Mouse (Mus musculus) G1E-ER4 (cell line): ENCODE data around the gene Nptx1. TPM values are rescaled to one million over a fixed set of nuclear protein-coding genes. Genes with fewer than 3 reads are reported as not detected.

Experiments used
- GATA1 ChIP-seq: IDR thresholded peaks from one replicate; pipeline ENCODE4 v1.8.0; 2012; ENCODE audit warnings: low read length, inconsistent platforms
- polyA plus RNA-seq: library from polyadenylated mRNA; stranded (reverse); fragments of >175 nt; gene quantifications from 2 replicates; pipeline ENCODE4 v1.2.3, GENCODE M21; 2012

Gene Nptx1
- polyA plus RNA-seq, 1 experiment, result not detected

DNA sequence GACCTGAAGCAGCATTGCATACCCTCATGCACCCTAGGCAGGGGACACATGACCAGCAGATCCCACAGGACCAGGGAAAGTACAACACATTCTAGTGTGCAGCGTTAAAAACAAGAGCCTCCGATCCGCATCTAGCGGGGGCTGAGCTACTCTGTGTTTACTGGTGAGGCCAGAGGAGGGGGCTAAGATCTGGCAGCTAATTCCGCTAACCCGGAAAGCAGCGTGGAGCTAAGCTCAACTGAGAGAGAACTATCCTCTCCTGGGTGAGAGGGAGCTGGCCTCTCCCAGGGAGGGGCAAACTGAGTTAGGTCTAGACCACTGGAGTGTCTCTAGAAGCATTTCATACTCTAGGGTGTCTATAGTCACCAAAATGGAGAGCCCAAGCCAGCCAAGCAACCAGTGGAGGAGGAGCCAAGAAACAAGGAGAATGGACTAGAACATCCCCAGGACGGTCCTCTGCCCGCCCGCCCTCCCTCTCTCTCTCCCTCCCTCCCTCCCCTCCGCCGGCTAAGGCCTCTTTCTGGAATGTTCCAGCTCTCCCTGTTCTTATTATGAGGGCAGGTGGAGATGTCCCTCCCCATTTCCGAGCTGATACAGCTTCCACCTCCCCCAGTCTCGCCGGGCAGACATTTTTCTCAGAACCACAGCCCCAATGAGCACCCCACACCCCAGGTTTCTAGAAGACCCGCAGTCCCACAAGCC is 3.6 kb downstream of the Nptx1 start:
- TF ChIP-seq GATA1, result no peak

DNA sequence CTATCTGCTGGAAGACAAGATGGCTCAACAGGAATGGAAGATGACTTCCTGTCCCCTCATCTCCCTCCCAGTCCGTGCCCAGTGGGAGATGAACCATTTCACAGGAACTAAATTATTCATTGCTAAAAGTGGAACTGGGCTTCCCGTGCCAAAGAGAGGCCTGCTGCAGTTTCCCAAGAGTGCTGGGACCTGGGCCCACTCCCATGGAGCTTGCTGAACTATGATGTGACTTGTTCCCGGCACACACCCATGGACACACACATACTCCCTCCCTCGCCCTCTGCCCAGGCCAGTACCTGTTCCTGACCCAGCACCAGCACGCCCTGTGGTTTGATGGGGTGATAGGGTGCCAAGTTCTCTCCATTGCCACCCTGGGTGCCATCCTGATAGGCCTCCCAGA is 4.7 kb downstream of the Nptx1 start:
- no peak for TF ChIP-seq GATA1

DNA sequence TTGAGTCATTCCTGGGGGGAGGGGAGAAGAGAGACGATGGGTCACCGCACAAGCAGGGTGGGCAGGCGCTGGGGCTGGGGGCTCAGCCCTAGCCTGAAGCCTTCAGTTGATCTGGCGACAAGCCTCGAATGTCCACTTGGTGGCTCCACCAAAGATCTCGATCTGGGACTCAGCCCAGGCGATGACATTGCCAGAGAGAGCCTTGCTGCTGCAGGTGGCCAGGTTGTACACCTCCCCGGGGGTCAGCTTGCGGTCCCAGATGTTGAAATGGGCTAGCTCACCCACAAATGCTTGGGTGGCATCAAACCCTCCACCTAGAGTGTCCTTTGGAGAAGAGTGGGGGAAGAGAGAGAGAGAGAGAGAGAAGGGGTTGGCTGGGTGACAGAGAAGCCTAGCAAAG is 5.2 kb downstream of the Nptx1 start:
- TF ChIP-seq GATA1, result no peak

DNA sequence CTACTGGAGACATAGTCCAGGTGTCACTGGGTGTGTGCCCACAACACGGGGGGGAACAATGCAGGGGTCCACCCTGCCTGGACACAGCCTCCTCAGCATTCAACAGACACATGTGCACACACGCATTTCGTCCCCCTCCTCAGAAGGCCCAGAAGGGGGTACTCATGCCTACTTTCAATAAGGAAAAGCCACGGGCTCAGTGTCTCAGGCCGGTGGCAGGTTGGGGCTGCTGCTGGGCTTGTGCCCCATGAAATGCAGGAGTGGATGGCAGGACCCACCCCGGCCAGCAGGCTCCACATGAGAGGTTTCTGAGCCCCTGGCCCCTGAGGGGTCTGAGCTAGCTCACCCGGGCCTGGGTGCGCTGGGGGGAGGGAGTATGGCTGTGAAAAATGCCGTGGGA is 6.5 kb downstream of the Nptx1 start:
- no peak for TF ChIP-seq GATA1

DNA sequence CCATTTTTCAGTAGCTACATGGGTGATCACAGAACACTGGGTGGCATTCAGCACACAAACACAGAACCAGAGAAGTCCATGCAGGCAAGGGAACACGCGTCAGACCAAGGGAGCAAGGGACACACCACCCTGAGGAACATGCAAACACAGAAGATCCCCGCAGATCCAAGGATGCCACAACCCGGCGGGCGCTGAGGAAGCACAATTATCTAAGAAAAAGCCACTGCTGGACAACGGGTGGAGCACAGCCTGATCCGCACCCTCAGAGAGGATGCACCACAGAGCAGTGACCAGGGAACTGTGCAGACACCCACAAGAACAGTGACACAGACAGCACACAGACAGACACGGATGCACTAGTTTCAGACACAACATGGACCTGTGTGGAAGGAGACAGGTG is 7.0 kb downstream of the Nptx1 start:
- TF ChIP-seq GATA1, result no peak

DNA sequence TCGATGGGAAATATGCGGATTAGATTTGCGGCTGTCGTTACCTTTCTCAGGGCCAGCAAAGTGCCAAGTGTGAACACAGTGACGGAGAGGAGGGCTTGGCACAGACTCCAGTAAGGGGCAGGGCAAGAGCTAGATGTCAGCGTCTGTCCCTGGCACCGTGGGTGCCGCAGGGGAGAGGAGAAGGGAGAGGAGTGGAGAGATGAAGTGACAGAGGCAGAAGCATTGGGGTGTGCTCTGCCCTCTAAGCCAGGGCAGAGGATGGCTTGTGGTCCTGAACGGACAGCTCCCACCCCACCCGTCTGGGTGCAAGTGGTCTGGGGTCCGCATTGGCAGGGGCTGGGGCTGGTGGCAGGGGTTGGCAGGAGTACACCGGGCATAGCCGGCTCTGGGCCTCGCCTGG is 7.6 kb downstream of the Nptx1 start:
- TF ChIP-seq GATA1, result no peak

DNA sequence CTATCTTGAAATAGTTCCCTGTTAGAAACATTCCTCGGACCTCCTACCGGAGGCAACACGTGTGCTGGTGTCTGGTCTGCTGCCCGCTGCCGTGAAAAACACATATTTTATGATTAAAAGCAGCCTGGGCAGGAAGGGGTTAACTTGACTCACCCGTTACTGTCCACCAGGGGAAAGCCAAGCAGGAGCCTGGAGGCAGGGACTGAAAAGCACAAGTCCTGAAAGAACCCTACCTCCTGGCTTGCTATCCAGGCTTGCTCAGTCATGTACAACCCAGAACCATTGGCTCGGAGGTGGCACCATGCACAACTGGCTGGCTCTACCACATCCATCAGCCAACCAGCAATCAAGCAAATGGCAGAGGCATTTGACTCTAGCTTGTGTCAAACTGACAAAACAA is 13.8 kb downstream of the Nptx1 start:
- TF ChIP-seq GATA1, result no peak

DNA sequence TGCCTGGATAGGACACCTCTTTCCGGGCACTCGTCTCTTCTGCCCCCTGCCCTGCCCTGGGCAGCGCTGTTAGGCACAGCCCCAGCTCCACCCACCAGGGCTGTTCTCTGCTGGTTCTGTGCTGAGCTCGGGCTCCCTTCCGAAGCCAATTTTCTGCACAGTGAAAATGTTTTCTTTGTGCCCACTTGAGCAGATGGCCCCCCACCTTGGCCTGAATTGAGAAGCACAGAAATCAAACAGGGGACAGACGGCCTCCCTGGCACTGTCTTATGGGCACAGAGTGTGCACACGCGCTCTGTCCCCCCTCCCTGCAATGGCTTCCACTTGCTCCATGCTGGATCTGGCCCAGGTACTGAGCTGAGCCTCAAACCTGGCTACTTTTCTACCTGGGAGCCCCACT is 15.1 kb downstream of the Nptx1 start:
- no peak for TF ChIP-seq GATA1

DNA sequence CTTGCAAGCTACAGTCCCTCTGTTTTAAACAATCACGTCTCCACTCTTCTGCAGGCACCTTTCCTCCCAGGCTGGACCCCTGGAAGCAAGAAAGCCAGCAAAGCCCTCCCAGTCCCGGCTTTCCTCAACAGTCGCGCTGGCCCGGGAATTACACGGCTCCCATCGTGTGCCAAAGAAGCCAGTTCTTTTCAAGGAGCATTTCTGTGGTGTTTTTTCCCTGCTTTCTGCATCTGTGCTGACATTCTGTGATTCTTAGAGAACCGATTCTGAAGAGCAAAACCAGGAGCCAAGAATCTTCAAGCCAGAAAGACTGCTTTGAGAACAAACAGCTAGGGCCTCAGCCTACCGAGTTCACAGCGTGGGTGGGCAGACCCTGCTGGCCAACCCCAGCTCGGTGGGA is 18.6 kb downstream of the Nptx1 start:
- TF ChIP-seq GATA1, result no peak

DNA sequence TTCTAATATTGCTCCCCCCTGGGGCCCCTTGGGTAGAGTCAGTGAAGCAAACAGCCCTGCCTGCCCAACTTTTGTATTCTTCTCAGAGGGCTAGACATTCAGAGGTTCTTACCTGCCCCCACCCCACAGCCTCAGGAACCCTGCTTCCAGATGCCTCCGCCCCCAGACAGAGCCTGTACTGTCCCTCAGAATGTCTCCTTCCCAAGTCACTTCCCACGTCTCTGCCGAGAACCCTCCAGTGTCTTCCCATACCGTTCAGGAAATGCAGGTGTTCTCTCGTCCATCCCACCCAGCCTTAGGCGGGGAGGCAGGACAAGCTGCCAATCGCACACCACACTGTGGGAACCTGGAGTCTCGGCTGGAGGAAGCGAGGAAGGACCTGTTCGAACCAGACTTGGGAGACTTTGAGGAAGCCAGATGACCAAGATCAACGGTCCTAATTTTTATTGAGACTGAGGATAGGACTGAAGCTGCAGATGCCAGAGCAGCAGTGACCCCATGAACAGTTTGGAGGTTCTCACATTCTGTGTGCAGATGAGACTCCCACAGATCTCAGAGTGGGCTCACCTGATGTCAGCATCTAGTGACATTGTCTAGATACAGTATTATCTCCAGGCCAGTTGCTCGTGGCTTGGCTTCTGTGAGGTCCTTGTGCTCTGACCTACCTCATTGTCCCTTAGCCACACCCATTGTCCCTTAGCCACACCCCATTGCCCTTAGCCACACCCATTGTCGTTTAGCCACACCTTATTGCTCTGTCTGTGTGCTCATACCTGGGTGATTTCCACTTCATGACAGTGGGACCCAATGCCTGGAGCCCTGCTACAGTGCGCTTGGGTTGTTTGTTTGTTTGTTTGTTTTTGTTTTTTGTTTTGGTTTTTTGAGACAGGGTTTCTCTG is 21.2 kb downstream of the Nptx1 start:
- no peak for TF ChIP-seq GATA1

DNA sequence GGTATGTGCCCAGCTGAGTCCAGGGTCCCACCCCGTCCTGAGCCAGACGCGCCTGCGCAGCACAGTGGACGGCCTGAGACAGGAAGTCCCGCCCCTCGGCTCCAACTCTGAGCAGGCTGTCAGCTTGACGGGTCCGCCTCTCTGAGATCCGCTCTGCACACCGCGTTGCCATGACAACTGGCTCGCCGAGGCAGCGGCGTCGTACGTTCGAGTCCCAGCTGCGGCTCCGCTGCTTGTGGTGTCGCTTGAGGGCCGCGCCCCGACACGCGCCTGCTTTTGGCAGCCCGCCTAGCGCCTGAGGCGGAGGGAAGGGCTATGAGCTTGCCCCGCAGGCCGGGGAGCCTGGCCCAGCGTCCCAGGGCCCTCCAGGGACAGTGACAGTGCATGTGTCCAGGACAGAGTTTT is 23.0 kb downstream of the Nptx1 start:
- no peak for TF ChIP-seq GATA1

DNA sequence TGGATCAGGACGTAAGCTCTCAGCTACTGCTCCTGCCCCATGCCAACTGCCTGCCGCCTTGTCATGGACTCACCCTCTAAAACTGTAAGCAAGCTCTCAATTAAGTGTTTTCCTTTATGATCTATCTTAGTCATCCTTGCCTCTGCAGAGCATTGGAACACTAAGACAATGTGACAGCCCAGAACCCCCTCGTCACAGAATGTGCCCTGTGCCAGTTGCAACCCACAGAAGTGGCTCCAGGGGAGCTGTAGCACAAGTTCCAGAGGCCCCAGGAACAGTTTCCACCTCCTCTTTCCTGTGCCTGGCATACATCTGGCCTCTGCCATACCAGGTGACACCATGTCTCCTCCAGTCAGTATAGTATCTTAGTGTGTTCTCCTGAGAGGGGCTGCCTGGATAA is 24.2 kb downstream of the Nptx1 start:
- no peak for TF ChIP-seq GATA1

DNA sequence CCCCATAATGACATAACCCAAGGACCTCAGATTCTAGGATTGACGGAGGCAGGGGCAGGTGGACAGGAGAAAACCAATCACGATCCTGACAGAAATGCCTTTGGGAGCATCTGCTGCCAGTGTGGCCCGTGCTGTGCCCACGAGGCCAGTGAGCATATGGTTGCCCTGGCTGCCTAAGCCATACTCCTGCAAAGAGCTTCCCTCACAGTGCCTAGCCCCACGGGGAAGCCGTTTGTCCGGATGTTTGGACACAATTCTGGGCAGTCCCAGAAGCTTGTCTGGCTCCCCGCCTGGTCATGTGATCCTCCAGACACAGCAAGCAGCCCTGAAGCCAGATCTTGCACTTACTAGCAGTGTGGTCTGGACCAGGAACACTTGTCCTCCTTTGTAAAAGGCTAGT is 24.8 kb downstream of the Nptx1 start:
- TF ChIP-seq GATA1, result no peak

DNA sequence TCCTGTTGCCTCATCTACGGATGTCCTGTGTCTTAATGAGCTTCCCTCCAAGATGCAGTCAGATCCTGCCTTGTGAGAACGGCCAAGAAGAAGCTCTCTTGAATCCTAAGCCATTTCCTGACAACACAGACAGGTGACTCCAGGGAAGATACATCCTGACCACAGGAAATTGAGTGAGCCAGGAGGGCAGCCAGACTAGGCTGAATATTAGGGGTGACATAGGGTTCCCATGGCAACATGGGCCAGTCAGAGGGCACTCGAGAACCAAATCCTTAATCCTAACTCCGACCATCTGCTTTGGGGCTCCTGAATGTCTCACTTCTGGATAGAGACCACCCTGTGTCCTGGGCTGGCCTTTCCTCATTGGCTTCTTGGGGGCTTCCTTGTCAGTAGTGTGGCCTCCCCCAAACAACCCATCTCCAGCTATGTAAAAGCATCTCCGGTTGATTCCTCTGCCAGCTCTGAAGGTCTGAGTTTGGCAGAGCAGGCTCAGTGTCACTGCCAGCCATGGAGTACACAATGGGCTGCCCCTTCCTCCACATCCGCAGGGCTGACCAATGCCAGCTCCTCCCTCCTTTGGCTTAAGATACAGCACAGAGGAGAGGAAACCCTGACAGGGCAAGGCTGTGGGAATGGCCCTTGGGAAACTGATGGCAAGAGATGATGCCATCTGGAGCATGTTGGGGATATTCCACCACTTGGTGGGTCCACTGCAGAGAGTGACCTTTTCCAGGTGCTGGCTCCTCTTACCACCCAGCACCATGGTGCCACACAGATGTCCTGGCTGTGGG is 25.4 kb downstream of the Nptx1 start:
- no peak for TF ChIP-seq GATA1

DNA sequence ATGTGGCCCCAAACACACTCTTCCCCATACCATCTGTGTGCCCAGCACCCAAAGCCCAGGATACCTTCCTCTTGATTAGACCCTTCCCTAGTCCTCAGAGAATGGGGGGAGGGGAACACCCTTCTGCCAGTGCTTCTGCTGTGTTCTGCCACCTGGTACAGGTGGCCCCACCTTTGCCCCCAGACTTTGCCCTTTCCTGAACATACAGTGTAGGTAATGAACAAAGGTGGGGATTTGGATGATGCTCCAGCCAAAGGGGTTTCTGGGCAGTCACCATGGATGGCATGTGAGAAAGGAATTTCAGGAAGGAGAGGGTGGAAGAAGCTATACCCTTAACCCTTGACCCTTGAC is 26.9 kb downstream of the Nptx1 start:
- TF ChIP-seq GATA1, result no peak

DNA sequence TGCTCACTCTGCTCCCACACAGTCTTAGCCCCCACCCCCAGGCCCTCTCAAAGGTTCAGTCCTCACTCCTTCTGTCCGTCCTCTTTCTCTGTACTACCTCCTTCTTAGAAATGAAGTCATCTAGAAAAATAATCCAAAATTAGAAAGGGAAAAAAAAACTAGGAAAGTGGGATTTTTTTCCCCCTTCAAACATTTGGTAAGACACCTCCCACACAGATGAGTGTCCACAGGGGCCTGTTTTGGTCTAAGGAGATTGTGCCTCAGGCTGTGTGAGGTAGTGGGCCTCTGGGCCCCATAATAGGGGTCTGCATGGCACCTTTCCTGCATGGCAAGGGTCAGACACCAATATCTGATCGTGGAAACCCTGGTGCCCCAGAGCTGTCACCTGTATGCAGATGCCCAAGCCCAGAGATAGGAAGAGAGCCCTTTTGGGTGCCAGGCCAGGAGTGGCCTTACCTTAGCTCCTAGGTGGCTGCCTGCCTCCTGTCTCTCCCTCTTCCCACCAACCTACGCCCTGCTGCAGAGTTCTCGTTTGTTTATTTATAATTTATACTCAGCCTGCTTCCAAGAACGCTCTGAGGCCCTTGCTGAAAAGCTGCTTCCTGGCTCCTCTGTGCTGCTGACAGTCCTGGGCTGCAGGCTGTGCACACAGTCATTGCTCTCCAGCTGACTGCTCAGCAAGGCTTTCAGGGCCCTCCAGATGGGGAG is 27.4 kb downstream of the Nptx1 start:
- no peak for TF ChIP-seq GATA1

DNA sequence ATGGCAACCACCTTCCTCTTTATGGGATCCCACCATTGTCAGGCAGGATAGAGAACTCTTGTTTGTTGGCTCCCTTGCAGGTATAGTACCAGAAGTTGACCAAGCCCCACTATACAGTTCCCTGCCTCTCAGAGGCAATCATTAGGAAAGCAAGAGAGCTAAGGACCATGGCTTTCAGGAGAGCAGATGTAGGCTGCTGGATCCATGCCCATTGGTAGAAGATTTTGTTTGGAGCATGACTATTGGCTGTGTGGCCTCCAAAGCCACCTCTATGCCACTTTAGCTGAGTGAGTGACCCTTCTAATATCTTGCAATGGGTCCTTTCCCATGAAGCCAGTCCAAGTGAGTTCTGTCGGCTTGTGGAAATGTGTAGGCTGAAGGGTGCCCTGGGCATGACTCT is 28.2 kb downstream of the Nptx1 start:
- TF ChIP-seq GATA1, result no peak
